Mouse (Mus musculus) forebrain, embryonic 11.5 days (tissue): ENCODE measurements around the gene Hpse. TPM values are rescaled to one million over a fixed set of nuclear protein-coding genes. Genes with fewer than 3 reads are reported as not detected.

Source experiments
- polyA plus RNA-seq: library from polyadenylated mRNA; unstranded; fragments of >200 nt; fragmentation: Nextera tagmentation; extraction: Ambion mirVana; gene quantifications from 2 replicates; pipeline ENCODE4 v1.2.1, GENCODE M21; 2014

Hpse gene
- polyA plus RNA-seq, 1 experiment from 2014 or later: 0.72 TPM

Other genes with a start within 250 kb of the Hpse start
- gene Lin54, start 219.1 kb downstream of the Hpse start, polyA plus RNA-seq: 18.5 and 22.0 TPM in 2 replicates
- 227 and 231 TPM in 2 replicates for gene Cops4, start 201.4 kb downstream of the Hpse start, polyA plus RNA-seq
- gene Plac8, start 147.5 kb downstream of the Hpse start, polyA plus RNA-seq: 1.3 and 1.4 TPM in 2 replicates
- 50.8 and 64.5 TPM in 2 replicates for gene Coq2, start 44.6 kb downstream of the Hpse start, polyA plus RNA-seq
- gene Helq, start 78.9 kb upstream of the Hpse start, polyA plus RNA-seq: 31.7 and 34.8 TPM in 2 replicates
- 164 and 175 TPM in 2 replicates for gene Mrps18c, start 78.9 kb upstream of the Hpse start, polyA plus RNA-seq
- gene Abraxas1, start 101.2 kb upstream of the Hpse start, polyA plus RNA-seq: 32.3 and 39.5 TPM in 2 replicates
- gene Gpat3, start 126.0 kb upstream of the Hpse start, polyA plus RNA-seq: 0.17 and 0.65 TPM in 2 replicates